Mouse (Mus musculus) common myeloid progenitor, adult 5-6 weeks (primary cell): ENCODE measurements around the gene Cd52. TPM values are rescaled to one million over a fixed set of nuclear protein-coding genes. Genes with fewer than 3 reads are reported as not detected.
"Not testable (repeated sequence)": the region's sequence is repeated elsewhere in the genome, so short reads cannot be mapped to it uniquely, and the experiment has no call there.

Experiments used
- ATAC-seq: replicated peaks from 2 replicates; pipeline ENCODE4 v1.8.0; 2016; ENCODE audit warnings: low read depth, mild to moderate bottlenecking, moderate TSS enrichment, inconsistent platforms; ENCODE audit not compliant: poor library complexity, severe bottlenecking
- total RNA-seq: library from RNA; stranded (forward); fragments of 200-1000, 187-1606 nt; gene quantifications from 2 replicates; pipeline ENCODE4 v1.2.3, GENCODE M21; 2017

Cd52 gene
- total RNA-seq = 215 and 234 TPM in 2 replicates

DNA sequence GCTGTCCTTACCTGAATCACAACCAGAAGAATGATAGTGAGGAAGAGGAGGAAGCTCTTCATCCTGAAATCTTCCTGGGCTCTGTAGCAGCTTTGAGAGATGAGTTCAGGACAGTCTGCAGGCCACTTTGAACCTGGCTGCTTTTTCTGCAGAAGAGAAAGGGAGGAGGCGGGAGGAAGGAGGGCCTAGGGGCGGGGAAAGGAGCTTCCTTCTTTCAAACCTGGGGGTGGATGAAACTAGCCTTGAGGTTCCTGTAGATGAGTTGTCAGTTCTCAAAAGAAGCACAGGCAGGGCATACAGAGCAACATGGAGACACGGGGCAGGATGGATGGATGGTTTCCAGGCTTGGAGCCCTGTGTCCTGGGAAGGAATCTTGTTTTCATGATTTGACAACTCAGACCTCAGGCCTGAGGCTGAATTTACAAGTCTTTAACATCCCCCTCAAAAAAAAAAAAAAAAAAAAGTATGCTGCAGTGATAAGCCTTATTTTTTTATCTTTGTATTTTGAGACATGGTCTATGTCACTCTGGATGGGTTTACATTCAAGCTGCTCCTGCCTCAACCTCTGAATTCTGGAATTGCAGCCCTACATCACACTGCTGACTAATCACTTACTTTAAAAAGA lies at the start of gene Cd52:
TSS of gene Cd52 (minus strand) at position 160 of the 625 bp plus-strand sequence.
- ATAC-seq = peak; percentile 50

DNA sequence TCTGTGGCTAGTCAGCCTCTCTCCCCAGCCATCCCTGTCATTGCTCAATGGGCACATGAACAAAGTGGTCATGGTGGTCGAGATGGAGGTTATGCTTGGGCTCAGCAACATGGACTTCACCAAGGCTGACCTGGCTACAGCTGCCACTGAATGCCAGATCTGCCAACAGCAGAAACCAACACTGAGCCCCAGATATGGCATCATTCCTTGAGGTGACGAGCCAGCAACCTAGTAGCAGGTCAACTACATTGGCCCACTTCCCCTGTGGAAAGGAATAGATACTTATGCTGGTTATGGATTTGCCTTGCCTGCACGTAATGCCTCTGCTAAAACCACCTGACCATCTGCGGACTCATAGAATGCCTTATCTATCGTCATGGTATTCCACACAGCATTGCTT lies 49.4 kb upstream of the Cd52 start:
- not testable (repeated sequence) for ATAC-seq

GRCm38 (mm10) chr4:134138857-134139256 lies 44.0 kb upstream of the Cd52 start:
- ATAC-seq = no peak

- ATAC-seq = no peak
Measured at GRCm38 (mm10) chr4:134136280-134136926, 41.5 kb upstream of the Cd52 start.

DNA sequence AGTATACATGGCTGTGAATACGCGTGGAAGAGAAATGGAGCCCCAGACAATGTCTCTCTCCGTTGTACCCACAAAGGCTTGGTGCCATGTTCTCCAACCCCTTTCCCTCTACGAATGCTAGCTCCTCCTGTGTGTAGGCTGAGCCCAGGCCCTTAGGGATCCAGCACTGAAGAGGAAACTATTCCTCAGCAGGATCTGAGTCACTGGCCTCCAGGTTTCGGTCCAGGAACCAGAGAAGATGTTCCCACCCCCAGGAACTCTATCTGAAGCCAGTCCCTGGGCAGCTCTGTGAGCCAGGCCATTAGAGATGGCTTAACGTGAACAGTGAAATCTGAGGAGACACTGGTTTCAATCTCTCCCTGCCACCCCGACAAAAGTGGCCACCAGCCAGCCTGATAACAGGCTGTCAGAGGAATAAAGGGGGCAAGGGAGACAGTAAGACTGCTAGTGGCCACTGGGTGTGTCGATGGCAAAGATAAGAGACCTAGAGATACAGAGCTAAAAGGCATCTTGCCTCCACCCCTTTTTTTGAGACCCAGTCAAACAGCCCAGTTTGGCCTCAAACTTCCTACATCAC lies 37.7 kb upstream of the Cd52 start:
- no peak for ATAC-seq

GRCm38 (mm10) chr4:134132117-134132516 lies 37.2 kb upstream of the Cd52 start:
- ATAC-seq = no peak

DNA sequence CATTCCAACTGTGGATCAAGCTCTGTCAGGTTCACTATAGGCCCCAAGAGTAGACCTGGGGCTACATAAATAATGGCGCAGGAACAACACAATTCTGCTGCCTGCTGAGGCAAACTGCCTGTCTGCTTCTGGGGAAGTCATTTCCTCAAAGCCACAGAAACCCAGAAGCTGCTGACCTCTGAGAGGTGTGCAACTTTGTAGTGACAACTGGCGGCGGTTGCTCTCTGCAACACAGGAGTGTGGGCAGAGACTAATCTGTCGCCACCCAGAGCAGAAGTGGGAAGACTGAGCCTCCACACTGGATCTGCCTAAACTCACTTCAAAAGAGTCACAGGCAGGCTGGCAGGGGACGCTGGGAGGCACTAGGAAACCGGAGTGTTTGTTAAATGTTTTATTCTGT lies 34.6 kb upstream of the Cd52 start:
- ATAC-seq = peak; percentile 52

DNA sequence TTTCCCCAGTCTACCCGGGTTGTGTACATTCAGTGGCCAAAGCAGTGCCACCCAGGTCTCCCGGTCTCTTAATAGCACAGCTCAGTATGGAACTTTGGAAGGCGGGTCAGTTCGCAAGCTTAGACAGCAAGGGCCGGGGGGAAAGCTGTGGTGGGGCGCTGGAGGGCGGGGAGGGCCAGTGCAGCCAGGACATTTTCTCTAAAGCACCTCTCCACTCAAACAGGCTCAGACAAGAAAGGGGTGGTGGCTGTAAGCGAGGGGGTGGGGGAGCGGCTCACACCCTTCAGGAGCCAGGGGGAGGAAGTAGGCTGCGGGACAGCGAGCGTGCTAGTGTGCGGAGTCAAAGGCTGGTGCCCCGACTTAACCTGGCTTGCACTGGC lies 34.1 kb upstream of the Cd52 start:
- ATAC-seq = peak; percentile 13

GRCm38 (mm10) chr4:134128221-134128982 lies 33.5 kb upstream of the Cd52 start, which contains the start of gene Sh3bgrl3:
Gene Sh3bgrl3 (minus strand): TSS chr4:134128789.
- peak; percentile 75 for ATAC-seq

DNA sequence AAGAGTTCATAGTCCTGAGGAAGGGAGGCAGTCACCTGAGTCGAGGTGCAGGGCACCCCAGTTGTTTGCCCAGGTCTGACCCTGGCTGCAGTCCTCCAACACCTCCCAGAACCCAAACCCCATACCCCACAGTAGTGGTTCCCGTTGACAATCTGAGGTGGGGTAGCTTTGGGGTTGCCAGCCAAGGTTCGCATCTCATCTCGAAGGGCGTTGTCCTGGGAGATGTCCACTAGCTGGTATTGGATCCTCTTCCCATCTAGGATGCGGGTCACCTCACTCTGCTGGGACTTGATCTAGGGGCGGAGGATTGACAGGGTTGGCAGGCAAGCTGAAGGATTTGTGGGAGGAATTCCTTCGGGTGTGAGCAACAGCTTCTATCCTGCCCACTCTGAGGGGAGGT lies 32.9 kb upstream of the Cd52 start:
- ATAC-seq = no peak

GRCm38 (mm10) chr4:134127121-134127455 lies 32.2 kb upstream of the Cd52 start:
- ATAC-seq = no peak

DNA sequence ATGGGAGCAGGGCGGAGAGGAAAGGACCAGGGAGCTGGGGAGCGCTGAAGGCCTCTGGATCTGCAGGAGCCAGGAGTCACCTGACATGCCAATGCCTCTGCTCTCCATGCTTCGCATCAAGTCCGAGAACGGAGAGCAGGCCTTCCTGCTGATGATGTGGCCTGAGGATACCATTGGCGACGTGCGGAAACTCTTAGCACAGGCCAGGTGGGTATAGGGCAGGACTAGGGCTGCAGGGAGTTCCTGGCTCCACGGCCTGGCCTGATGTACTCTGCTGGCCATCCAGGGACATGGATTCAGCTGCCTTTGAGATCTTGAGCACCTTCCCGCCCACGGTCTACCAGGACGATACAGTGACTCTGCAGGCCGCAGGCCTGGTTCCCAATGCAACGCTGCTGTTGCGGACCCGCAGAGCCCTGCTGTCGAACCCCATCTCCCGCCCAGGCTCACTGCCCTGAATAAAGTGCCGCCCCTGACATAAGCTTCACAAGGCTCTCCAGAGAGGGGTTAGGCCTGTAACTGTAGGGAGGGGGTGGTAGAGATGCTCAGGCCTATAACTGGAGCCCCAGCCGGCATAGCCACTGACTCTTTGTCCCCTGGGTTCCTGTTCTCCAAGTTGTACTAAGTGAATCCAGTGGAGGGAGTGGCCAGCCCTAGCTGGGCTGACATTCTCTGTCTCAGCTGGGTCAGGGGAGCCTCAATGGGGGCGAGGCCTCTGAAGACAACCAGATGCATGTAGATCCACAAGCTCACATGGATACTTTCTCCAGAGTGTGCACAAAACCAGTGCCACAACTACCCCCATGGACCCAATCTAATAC lies 31.6 kb upstream of the Cd52 start:
- no peak for ATAC-seq

GRCm38 (mm10) chr4:134125383-134126060 lies 30.6 kb upstream of the Cd52 start:
- ATAC-seq = no peak

- ATAC-seq = peak; percentile 54
Measured at GRCm38 (mm10) chr4:134123680-134124551, 29.0 kb upstream of the Cd52 start.

- ATAC-seq = no peak
Measured at GRCm38 (mm10) chr4:134123147-134123546, 28.3 kb upstream of the Cd52 start.

- no peak for ATAC-seq
Measured at GRCm38 (mm10) chr4:134122281-134122680, 27.4 kb upstream of the Cd52 start.

GRCm38 (mm10) chr4:134121571-134121970 lies 26.7 kb upstream of the Cd52 start:
- no peak for ATAC-seq

GRCm38 (mm10) chr4:134120916-134121315 lies 26.0 kb upstream of the Cd52 start:
- ATAC-seq = no peak
